Mouse (Mus musculus) forebrain, embryonic 16.5 days (tissue): ENCODE measurements around the gene Cdc7. TPM values are rescaled to one million over a fixed set of nuclear protein-coding genes. Genes with fewer than 3 reads are reported as not detected.

ENCODE experiments used
- ATAC-seq: fragments of 200-750 bp; cut with Nextera tagmentation; 2 replicates; pipeline ENCODE4 v1.8.0; 2017; ENCODE audit warnings: mild to moderate bottlenecking, moderate library complexity
- H3K27ac ChIP-seq: fragments of 300-500 bp; sonication (generic); 2 replicates; pipeline ENCODE4 v1.5.1; 2014; ENCODE audit warnings: low read length, control low read depth
- H3K27me3 ChIP-seq: fragments of 300-500 bp; sonication (generic); replicated peaks from 2 replicates; pipeline ENCODE4 v1.6.1; 2014; ENCODE audit warnings: low read length; ENCODE audit not compliant: control insufficient read depth, insufficient read depth
- H3K36me3 ChIP-seq: fragments of 300-500 bp; sonication (generic); 2 replicates; pipeline ENCODE4 v1.6.1; 2014; ENCODE audit not compliant: control insufficient read depth, insufficient read depth
- H3K4me1 ChIP-seq: fragments of 300-500 bp; sonication (generic); replicated peaks from 2 replicates; pipeline ENCODE4 v1.6.1; 2014; ENCODE audit warnings: low read length; ENCODE audit not compliant: control insufficient read depth, insufficient read depth
- H3K4me2 ChIP-seq: fragments of 300-500 bp; sonication (generic); 2 replicates; pipeline ENCODE4 v1.6.1; 2014; ENCODE audit warnings: mild to moderate bottlenecking, low read length, control low read depth
- H3K4me3 ChIP-seq: fragments of 300-500 bp; sonication (generic); replicated peaks from 2 replicates; pipeline ENCODE4 v1.5.1; 2014; ENCODE audit warnings: mild to moderate bottlenecking, low read length, control low read depth
- H3K9ac ChIP-seq: fragments of 300-500 bp; sonication (generic); replicated peaks from 2 replicates; pipeline ENCODE4 v1.6.1; 2014; ENCODE audit warnings: low read depth, low read length, control low read depth
- H3K9me3 ChIP-seq: fragments of 300-500 bp; sonication (generic); 2 replicates; pipeline ENCODE4 v1.6.1; 2016; ENCODE audit warnings: low read length; ENCODE audit not compliant: control insufficient read depth
- WGBS: fragments of 180-500 bp; shearing (Covaris S2); extraction: QIAGEN DNeasy Blood & Tissue Kit; methylation state at CpG from one replicate; pipeline ENCODE4 v1.1.7; 2014; 5-methylcytosine and 5-hydroxymethylcytosine counted together
- polyA plus RNA-seq: library from polyadenylated mRNA; unstranded; fragments of >200 nt; fragmentation: Nextera tagmentation; extraction: Ambion mirVana; gene quantifications from 2 replicates; pipeline ENCODE4 v1.2.1, GENCODE M21; 2015

Gene Cdc7
- polyA plus RNA-seq, 1 experiment from 2014 or later = 50.5 TPM

DNA sequence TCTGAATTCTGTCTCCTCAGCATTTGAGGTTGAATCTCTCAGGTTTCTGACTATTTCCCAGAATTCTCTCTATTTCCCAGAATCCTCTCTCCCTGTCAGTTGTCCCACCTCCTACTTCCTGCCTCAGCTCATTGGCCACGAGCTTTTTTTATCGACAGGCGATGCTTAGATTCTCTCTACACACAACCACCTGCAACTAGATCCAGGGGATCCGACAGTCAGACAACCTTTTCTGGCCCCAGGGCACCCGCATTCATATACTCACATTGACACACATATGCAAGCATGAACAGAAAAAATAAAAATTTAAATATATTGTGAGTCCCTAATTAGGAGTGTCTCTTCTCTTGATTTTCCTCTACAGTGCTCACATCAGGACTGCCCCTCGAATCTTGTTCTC is 63.5 kb downstream of the Cdc7 start:
- no peaks in the 10 kb centered on the region for H3K27me3 ChIP-seq
- no peak for ATAC-seq
- H3K9me3 ChIP-seq = no peaks in the 10 kb centered on the region
- H3K4me1 ChIP-seq = no peaks in the 10 kb centered on the region; the same call in 1 of the 2 replicates
- H3K27ac ChIP-seq = no peak overlapping the region
- WGBS = 96% methylated on average over 6 of the region's 6 CpGs
- H3K4me2 ChIP-seq = no peak overlapping the region
- H3K4me3 ChIP-seq = no peak overlapping the region
- no peak overlapping the region for H3K9ac ChIP-seq
- no peaks in the 10 kb centered on the region for H3K36me3 ChIP-seq

DNA sequence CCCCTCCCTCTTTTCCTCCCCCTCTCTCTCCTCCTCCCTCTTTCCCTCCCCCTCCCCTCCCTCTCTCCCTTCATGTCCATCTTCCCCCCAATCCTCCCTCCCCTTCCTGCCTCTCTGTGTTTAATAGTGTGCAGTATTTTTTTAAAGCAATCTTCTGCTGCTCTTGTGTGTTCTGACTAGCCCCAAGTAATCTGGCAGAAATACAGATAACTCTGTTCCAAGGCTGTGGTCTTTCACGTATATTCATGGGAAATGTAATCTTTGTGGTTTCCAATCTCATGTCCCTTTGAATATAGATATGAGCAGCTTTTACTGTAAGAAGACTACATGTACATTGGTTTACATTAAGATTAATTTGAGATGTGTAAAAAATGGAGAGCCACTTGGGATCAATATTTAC is 64.4 kb downstream of the Cdc7 start:
- Histone ChIP-seq H3K4me3 (no peak overlapping the region), H3K36me3 (no peaks in the 10 kb centered on the region), H3K27ac (no peak overlapping the region), H3K9ac (no peak overlapping the region), H3K27me3 (no peaks in the 10 kb centered on the region), H3K4me1 (no peaks in the 10 kb centered on the region; the same call in 1 of the 2 replicates), H3K9me3 (no peaks in the 10 kb centered on the region), H3K4me2 (no peak overlapping the region)
- no peak for ATAC-seq
- WGBS = 46% methylated on average over 1 of the region's 1 CpGs

DNA sequence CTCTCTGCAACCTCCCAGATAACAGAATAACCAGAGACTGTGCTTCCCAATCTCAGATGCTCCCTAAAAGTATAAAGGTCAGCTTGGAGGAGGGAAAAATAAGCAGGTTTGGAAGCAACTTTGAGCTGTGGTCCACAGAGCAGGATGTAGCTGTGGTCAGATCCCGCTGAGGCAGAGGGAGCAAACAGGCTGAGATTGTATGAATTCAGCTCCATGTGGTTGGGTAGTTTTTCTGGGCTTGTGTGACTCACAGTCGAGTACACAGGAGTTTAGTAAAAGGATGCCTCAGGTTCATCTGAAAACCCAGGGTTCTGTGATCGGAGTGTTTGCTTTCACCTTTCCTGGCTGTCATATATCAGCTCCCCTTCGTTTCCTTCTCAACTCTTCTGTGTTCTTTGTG is 65.7 kb downstream of the Cdc7 start:
- Histone ChIP-seq H3K4me3 (no peak overlapping the region), H3K27ac (no peak overlapping the region), H3K4me1 (no peaks in the 10 kb centered on the region; the same call in 1 of the 2 replicates), H3K36me3 (no peaks in the 10 kb centered on the region), H3K4me2 (no peak overlapping the region), H3K27me3 (no peaks in the 10 kb centered on the region), H3K9ac (no peak overlapping the region), H3K9me3 (no peaks in the 10 kb centered on the region)
- WGBS = 75% methylated on average over 4 of the region's 4 CpGs
- ATAC-seq = no peak

DNA sequence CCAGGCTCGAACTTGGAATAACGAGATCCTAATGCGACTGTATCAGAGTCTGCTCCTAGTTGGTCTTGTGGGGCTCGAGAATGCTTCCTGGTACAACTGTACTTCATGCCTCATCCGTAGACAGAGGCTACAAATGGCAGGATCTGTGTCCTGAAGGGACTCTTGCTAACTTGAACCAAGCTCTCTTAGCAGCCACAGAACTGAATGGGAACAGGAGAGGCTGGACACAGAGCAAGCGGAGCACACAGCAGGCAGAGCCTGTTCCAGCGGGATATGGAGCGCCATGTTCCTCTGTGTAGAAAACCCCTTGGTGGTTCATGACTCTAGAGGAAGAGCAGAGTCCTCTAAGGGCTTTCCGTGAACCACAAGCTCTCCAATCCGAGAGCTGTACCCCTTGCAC is 66.7 kb downstream of the Cdc7 start:
- no peaks in the 10 kb centered on the region for H3K4me1 ChIP-seq
- H3K9ac ChIP-seq = no peak overlapping the region
- no peaks in the 10 kb centered on the region for H3K27me3 ChIP-seq
- no peaks in the 10 kb centered on the region for H3K36me3 ChIP-seq
- no peak for ATAC-seq
- H3K9me3 ChIP-seq = no peaks in the 10 kb centered on the region
- no peak overlapping the region for H3K4me2 ChIP-seq
- WGBS = 90% methylated on average over 10 of the region's 10 CpGs
- no peak overlapping the region for H3K27ac ChIP-seq
- no peak overlapping the region for H3K4me3 ChIP-seq

Other genes with a start within 250 kb of the Cdc7 start
- gene Hfm1, start 38.0 kb upstream of the Cdc7 start, polyA plus RNA-seq = 5.1 and 6.0 TPM in 2 replicates